Comparison of ENCODE assay signal across 8 mouse cellular contexts in the genomic region with DNA sequence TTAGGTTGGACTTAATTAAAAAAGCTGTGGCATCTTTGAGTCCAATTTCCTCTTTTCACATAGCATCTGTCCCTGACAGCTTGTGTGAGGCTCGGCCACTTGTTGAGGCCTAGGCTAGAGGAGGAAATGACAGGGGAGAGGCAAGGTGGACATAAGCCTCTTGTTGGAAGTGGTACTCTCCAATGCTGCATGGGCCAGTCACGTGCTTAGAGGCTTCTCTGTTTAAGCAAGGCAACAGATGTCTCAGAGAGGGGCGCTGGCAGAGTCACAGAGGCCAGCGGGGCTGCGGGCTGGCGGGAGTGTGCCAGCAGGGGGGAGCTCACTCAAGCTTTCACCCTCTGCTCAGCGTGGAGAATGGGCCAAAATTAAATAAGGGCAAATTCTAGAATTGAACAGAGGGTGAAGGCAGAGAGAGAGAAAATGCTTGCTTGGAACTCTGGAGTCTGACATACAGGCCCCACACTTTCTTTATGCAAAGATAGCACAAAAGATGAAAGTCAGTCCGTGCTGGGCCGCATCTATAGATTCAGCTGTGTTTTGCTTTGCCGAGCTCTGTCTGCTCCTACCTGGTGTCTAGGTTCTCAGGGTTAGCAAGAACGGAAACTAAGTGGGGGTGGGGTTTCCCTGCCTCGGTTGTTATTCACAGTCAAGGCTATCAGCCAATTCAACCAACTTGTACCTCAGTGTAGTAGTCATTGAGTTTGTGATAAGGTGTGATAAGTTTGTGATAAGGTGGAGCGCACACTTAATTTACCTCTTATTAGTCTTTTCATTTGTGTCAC.
DNase-seq lines count a peak whose midpoint lies in the region; ATAC-seq and TF ChIP-seq lines count a peak whose summit lies in the region.

No protein-coding gene starts in this region.

- peak; percentile 30 for DNase-seq in right cerebral cortex, postnatal 14 days
- no peak for DNase-seq in right cerebral cortex, adult 2 months (ENCODE audit: low spot score in 2 of 2)
- no peak for DNase-seq in kidney, postnatal 10 days
- DNase-seq in heart, adult 9 months (ENCODE audit: low spot score in 2 of 2), result no peak
- DNase-seq in heart, adult 11 months, result no peak

- no peaks in the 10 kb centered on the region for H3K36me3 ChIP-seq in intestine, embryonic 15.5 days
- H3K36me3 ChIP-seq in small intestine, adult 2 months (ENCODE audit: control insufficient read depth, insufficient read depth, low read length), result no peaks in the 10 kb centered on the region

- no peak overlapping the region for H3K4me3 ChIP-seq in intestine, embryonic 15.5 days (replicated peaks)
- no peak overlapping the region for H3K4me3 ChIP-seq in small intestine, adult 2 months (ENCODE audit: low read depth, low read length)

- H3K9ac ChIP-seq in intestine, embryonic 15.5 days, result no peak overlapping the region

- H3K4me2 ChIP-seq in intestine, embryonic 15.5 days (replicated peaks), result no peak overlapping the region; the same call in 1 of the 2 replicates

- peak overlapping the region; percentile 70 for H3K27ac ChIP-seq in intestine, embryonic 15.5 days
- H3K27ac ChIP-seq in small intestine, adult 2 months (ENCODE audit: insufficient read depth, low read depth, low read length), result peak overlapping the region; percentile 93

- H3K27me3 ChIP-seq in intestine, embryonic 15.5 days (replicated peaks), result no peaks in the 10 kb centered on the region
- no peaks in the 10 kb centered on the region for H3K27me3 ChIP-seq in small intestine, adult 2 months (ENCODE audit: control insufficient read depth, insufficient read depth, low read length)

- no peaks in the 10 kb centered on the region for H3K9me3 ChIP-seq in intestine, embryonic 15.5 days

- TF ChIP-seq CTCF in small intestine, adult 2 months (IDR thresholded peaks at IDR 0.05; ENCODE audit: extremely low read depth, insufficient read length, insufficient replicate concordance, low read depth, low read length), result no peak

- ATAC-seq in common myeloid progenitor, adult 5-6 weeks (replicated peaks; ENCODE audit: low read depth, poor library complexity, severe bottlenecking), result peak; percentile 47
- peak; percentile 60 for ATAC-seq in intestine, embryonic 15.5 days

- TF ChIP-seq POLR2A in small intestine, adult 2 months (IDR thresholded peaks at IDR 0.05; ENCODE audit: low read depth, low read length), result no peak

- WGBS in intestine, embryonic 15.5 days, result 44% methylated on average over 13 of the region's 13 CpGs
- WGBS in small intestine, adult 2 months, result 19% methylated on average over 13 of the region's 13 CpGs

- H3K4me1 ChIP-seq in intestine, embryonic 15.5 days (replicated peaks), result peaks cover 7% of the 10 kb centered on the region
- H3K4me1 ChIP-seq in small intestine, adult 2 months (ENCODE audit: control insufficient read depth, insufficient read depth, insufficient read length, low read length), result peaks cover 48% of the 10 kb centered on the region
